Mouse (Mus musculus) kidney, embryonic 16.5 days (tissue): ENCODE data around the gene Atp1a1. TPM values are rescaled to one million over a fixed set of nuclear protein-coding genes. Genes with fewer than 3 reads are reported as not detected.

Source experiments
- ATAC-seq: fragments of 200-750 bp; cut with Nextera tagmentation; 2 replicates; pipeline ENCODE4 v1.8.0; 2017; ENCODE audit warnings: moderate TSS enrichment; ENCODE audit not compliant: low FRiP score, low TSS enrichment
- H3K27ac ChIP-seq: fragments of 300-500 bp; sonication (generic); 2 replicates; pipeline ENCODE4 v1.5.1; 2014; ENCODE audit warnings: low read length
- H3K27me3 ChIP-seq: fragments of 300-500 bp; sonication (generic); 2 replicates; pipeline ENCODE4 v1.6.1; 2014; ENCODE audit warnings: low read length, control low read depth, mixed read lengths; ENCODE audit not compliant: insufficient read depth
- H3K36me3 ChIP-seq: fragments of 300-500 bp; sonication (generic); 2 replicates; pipeline ENCODE4 v1.6.1; 2014; ENCODE audit warnings: low read length, control low read depth, mixed read lengths; ENCODE audit not compliant: insufficient read depth
- H3K4me1 ChIP-seq: fragments of 300-500 bp; sonication (generic); 2 replicates; pipeline ENCODE4 v1.6.1; 2014; ENCODE audit warnings: low read length, control low read depth, mixed read lengths; ENCODE audit not compliant: insufficient read depth
- H3K4me2 ChIP-seq: fragments of 300-500 bp; sonication (generic); replicated peaks from 2 replicates; pipeline ENCODE4 v1.6.1; 2014; ENCODE audit warnings: low read depth, low read length
- H3K4me3 ChIP-seq: fragments of 300-500 bp; sonication (generic); 2 replicates; pipeline ENCODE4 v1.5.1; 2014; ENCODE audit warnings: mild to moderate bottlenecking, low read length
- H3K9ac ChIP-seq: fragments of 300-500 bp; sonication (generic); replicated peaks from 2 replicates; pipeline ENCODE4 v1.6.1; 2014; ENCODE audit warnings: low read length
- H3K9me3 ChIP-seq: fragments of 300-500 bp; sonication (generic); 2 replicates; pipeline ENCODE4 v1.6.1; 2016; ENCODE audit warnings: low read length, control low read depth
- WGBS: fragments of 180-500 bp; shearing (Covaris S2); extraction: QIAGEN DNeasy Blood & Tissue Kit; methylation state at CpG from one replicate; pipeline ENCODE4 v1.1.7; 2014; 5-methylcytosine and 5-hydroxymethylcytosine counted together
- polyA plus RNA-seq: library from polyadenylated mRNA; unstranded; fragments of >200 nt; fragmentation: Nextera tagmentation; extraction: Ambion mirVana; gene quantifications from 2 replicates; pipeline ENCODE4 v1.2.1, GENCODE M21; 2015

The Atp1a1 gene
- polyA plus RNA-seq, 1 experiment from 2014 or later, result 426 TPM

- peaks cover 3% of the 10 kb centered on the region; the same call in 1 of the 2 replicates for H3K4me1 ChIP-seq
- no peak overlapping the region for H3K4me3 ChIP-seq
- H3K36me3 ChIP-seq, result no peaks in the 10 kb centered on the region
- 89% methylated on average over 2 of the region's 2 CpGs for whole genome bisulfite sequencing
- no peak for ATAC-seq
- H3K9ac ChIP-seq, result no peak overlapping the region
- no peaks in the 10 kb centered on the region for H3K9me3 ChIP-seq
- H3K4me2 ChIP-seq, result no peak overlapping the region
- H3K27ac ChIP-seq, result no peak overlapping the region
- no peaks in the 10 kb centered on the region for H3K27me3 ChIP-seq
These were observed 38.8 kb upstream of the Atp1a1 start for GRCm38 (mm10) chr3:101643264-101643663.

- Histone ChIP-seq H3K9me3 (no peaks in the 10 kb centered on the region), H3K4me2 (no peak overlapping the region), H3K9ac (no peak overlapping the region), H3K36me3 (no peaks in the 10 kb centered on the region), H3K4me1 (no peaks in the 10 kb centered on the region), H3K27me3 (no peaks in the 10 kb centered on the region), H3K27ac (no peak overlapping the region), H3K4me3 (no peak overlapping the region)
- 84% methylated on average over 2 of the region's 2 CpGs for WGBS
- ATAC-seq, result no peak
These were observed 33.7 kb upstream of the Atp1a1 start for GRCm38 (mm10) chr3:101638223-101638622.

- Histone ChIP-seq H3K4me3 (no peak overlapping the region), H3K4me1 (no peaks in the 10 kb centered on the region), H3K9me3 (no peaks in the 10 kb centered on the region), H3K27me3 (no peaks in the 10 kb centered on the region), H3K27ac (no peak overlapping the region), H3K9ac (no peak overlapping the region), H3K4me2 (no peak overlapping the region), H3K36me3 (no peaks in the 10 kb centered on the region)
- 88% methylated on average over 7 of the region's 7 CpGs for WGBS
- no peak for ATAC-seq
These were observed 32.0 kb upstream of the Atp1a1 start for GRCm38 (mm10) chr3:101636510-101636909.

GRCm38 (mm10) chr3:101636086-101636485 lies 31.6 kb upstream of the Atp1a1 start:
- Histone ChIP-seq H3K36me3 (no peaks in the 10 kb centered on the region), H3K4me1 (no peaks in the 10 kb centered on the region), H3K9me3 (no peaks in the 10 kb centered on the region), H3K4me2 (no peak overlapping the region), H3K27me3 (no peaks in the 10 kb centered on the region), H3K27ac (no peak overlapping the region), H3K9ac (no peak overlapping the region), H3K4me3 (no peak overlapping the region)
- no peak for ATAC-seq
- WGBS, result 85% methylated on average over 2 of the region's 2 CpGs

DNA sequence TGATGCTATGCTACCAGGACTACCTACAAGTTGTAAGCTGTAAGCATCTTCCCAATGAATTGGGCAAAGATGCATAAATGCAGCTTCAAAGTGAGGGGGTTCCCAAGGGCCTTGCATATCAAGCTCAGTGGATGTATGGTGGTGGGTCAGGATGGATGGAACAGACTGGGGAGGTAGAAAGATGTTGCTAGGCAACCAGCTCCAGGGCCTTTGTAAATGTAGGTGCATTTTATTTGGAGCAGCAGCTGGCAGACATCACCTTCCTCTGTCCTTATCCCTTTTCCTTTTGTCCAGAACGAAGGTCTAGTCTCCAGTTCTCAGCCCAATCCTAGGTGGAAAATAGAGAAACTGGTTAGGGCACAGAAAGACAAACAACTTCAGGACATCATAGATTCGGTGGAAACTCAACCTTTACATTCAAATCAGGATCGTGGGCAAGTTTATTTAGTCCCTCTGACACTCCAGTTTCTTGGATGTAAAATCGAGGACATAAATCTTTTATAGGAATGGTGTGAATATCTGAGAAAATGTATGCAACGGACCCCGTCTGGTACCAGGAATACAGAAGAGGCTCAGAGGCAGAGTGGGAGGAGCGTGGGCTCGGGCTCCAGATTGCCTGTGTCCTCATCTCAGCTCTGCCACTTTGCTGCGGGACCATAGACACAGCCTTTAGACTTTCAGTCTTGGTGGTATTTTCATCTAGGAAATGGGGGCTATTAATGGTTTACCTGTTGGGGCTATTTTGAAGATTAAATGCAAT lies 29.8 kb upstream of the Atp1a1 start:
- Histone ChIP-seq H3K27me3 (no peaks in the 10 kb centered on the region), H3K9me3 (no peaks in the 10 kb centered on the region), H3K36me3 (no peaks in the 10 kb centered on the region), H3K4me1 (no peaks in the 10 kb centered on the region), H3K4me3 (no peak overlapping the region), H3K9ac (no peak overlapping the region), H3K27ac (no peak overlapping the region), H3K4me2 (no peak overlapping the region)
- ATAC-seq, result no peak
- WGBS, result 77% methylated on average over 9 of the region's 9 CpGs

DNA sequence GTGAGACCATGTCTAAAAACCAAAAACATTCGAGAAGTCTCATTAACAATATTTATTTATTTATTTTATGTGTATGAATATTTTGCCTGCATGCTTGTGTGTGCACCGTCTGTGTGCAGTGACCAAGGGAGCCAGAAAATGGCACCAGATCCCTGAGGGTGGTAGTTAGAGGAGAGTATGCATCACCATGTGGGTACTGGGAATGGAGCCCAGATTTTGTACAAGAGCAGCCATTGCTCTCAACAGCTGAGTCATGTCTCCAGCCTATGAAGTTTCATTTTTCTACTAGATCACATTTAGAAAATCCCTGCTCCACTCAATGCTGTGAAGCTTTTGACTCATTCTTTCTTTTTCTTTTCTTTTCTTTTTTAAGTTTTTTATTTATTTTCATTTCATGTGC lies 23.8 kb upstream of the Atp1a1 start:
- no peak overlapping the region for H3K4me3 ChIP-seq
- no peaks in the 10 kb centered on the region for H3K36me3 ChIP-seq
- 84% methylated on average over 2 of the region's 2 CpGs for WGBS
- H3K4me2 ChIP-seq, result no peak overlapping the region
- no peak overlapping the region for H3K9ac ChIP-seq
- no peak overlapping the region for H3K27ac ChIP-seq
- no peaks in the 10 kb centered on the region for H3K27me3 ChIP-seq
- ATAC-seq, result no peak
- H3K9me3 ChIP-seq, result no peaks in the 10 kb centered on the region
- no peaks in the 10 kb centered on the region for H3K4me1 ChIP-seq

DNA sequence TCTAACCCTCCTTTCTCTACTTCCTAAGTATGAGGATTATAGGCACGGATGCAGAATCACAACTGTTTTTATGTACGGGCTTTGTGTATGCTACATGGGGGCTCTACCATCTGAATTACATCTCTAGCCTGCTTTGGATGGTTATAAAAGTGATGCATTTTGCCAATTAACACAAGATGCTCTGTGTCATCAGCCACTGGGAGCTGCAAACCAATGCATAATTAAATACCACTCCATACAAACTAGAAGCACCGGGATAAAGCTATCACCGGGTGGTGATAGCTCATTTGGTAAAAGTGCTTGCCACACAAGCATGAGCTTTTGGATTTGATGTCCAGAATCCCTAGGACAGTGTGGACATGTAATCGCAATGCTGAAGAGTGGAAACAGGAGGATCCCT lies 19.8 kb upstream of the Atp1a1 start:
- no peak overlapping the region for H3K4me3 ChIP-seq
- WGBS, result 93% methylated on average over 5 of the region's 5 CpGs
- no peaks in the 10 kb centered on the region for H3K4me1 ChIP-seq
- H3K36me3 ChIP-seq, result no peaks in the 10 kb centered on the region
- peaks cover 5% of the 10 kb centered on the region; the same call in 1 of the 2 replicates for H3K9me3 ChIP-seq
- ATAC-seq, result no peak
- H3K27ac ChIP-seq, result no peak overlapping the region
- H3K27me3 ChIP-seq, result no peaks in the 10 kb centered on the region
- H3K9ac ChIP-seq, result no peak overlapping the region
- no peak overlapping the region for H3K4me2 ChIP-seq

DNA sequence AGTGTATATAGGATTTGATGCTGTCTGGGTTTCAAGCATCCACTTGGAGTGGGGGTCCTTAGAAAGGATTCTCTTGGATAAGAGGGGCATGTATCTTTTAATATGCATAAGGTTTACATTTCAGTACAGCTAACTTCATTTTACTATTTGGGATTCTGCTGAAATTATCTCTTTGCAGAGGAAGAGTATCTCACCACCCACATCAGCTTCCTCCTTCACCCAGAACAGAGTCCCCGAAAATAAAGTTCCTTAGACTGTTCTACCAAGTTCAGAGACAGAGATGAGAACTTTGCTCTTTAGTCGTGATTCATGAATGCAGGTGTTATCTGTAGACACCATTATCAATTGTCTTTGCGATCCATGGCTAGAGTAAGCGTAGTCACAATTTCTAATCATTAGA lies 14.5 kb upstream of the Atp1a1 start:
- no peak for ATAC-seq
- no peaks in the 10 kb centered on the region for H3K36me3 ChIP-seq
- no peaks in the 10 kb centered on the region for H3K4me1 ChIP-seq
- 91% methylated on average over 4 of the region's 4 CpGs for WGBS
- H3K4me3 ChIP-seq, result no peak overlapping the region
- no peak overlapping the region for H3K27ac ChIP-seq
- H3K9ac ChIP-seq, result no peak overlapping the region
- peaks cover 5% of the 10 kb centered on the region; the same call in 1 of the 2 replicates for H3K9me3 ChIP-seq
- no peak overlapping the region for H3K4me2 ChIP-seq
- H3K27me3 ChIP-seq, result no peaks in the 10 kb centered on the region

GRCm38 (mm10) chr3:101618505-101618904 lies 14.0 kb upstream of the Atp1a1 start:
- ATAC-seq, result no peak
- WGBS, result 83% methylated on average over 4 of the region's 4 CpGs

GRCm38 (mm10) chr3:101617451-101617850 lies 13.0 kb upstream of the Atp1a1 start:
- no peaks in the 10 kb centered on the region for H3K27me3 ChIP-seq
- H3K9me3 ChIP-seq, result no peaks in the 10 kb centered on the region
- ATAC-seq, result no peak
- H3K36me3 ChIP-seq, result no peaks in the 10 kb centered on the region
- H3K9ac ChIP-seq, result no peak overlapping the region
- H3K27ac ChIP-seq, result no peak overlapping the region
- no peak overlapping the region for H3K4me2 ChIP-seq
- WGBS, result 90% methylated on average over 8 of the region's 8 CpGs
- H3K4me3 ChIP-seq, result no peak overlapping the region
- peaks cover 6% of the 10 kb centered on the region for H3K4me1 ChIP-seq

More at GRCm38 (mm10) chr3:101618505-101618904, 14.0 kb upstream of the Atp1a1 start:
- no peaks in the 10 kb centered on the region for H3K36me3 ChIP-seq
- H3K27ac ChIP-seq, result no peak overlapping the region
- no peaks in the 10 kb centered on the region for H3K4me1 ChIP-seq
- H3K9ac ChIP-seq, result no peak overlapping the region
- H3K4me3 ChIP-seq, result no peak overlapping the region
- peaks cover 5% of the 10 kb centered on the region; the same call in 1 of the 2 replicates for H3K9me3 ChIP-seq
- no peaks in the 10 kb centered on the region for H3K27me3 ChIP-seq
- H3K4me2 ChIP-seq, result no peak overlapping the region
